Mouse (Mus musculus): Measurements from ENCODE around the gene Tex29. TPM values are rescaled to one million over a fixed set of nuclear protein-coding genes. Genes with fewer than 3 reads are reported as not detected.
A peak's percentile ranks its signal among the peaks of the same experiment; 100 is the strongest.

Gene Tex29
- total and polyA plus RNA-seq, 3 experiments: not detected

- 74% methylated on average over 5 of the region's 5 CpGs for WGBS
- H3K27ac ChIP-seq: no peak overlapping the region
- H3K4me1 ChIP-seq (ENCODE audit: control insufficient read depth, insufficient read depth, low read length): no peaks in the 10 kb centered on the region
- no peaks in the 10 kb centered on the region for H3K27me3 ChIP-seq (ENCODE audit: control insufficient read depth, insufficient read depth, low read length)
- intact Hi-C loops (cut with DNase I): no loop called here
- H3K9ac ChIP-seq (ENCODE audit: low read depth, low read length): no peak overlapping the region
- H3K4me3 ChIP-seq: no peak overlapping the region
- H3K36me3 ChIP-seq (ENCODE audit: control insufficient read depth, insufficient read depth, low read length): no peaks in the 10 kb centered on the region; the same call in 1 of the 2 replicates
- no peaks in the 10 kb centered on the region for H3K79me2 ChIP-seq (replicated peaks; ENCODE audit: control insufficient read depth, insufficient read depth, low read length)
- TF ChIP-seq POLR2A (IDR thresholded peaks at IDR 0.05; ENCODE audit: insufficient read depth, low read depth, low read length): no peak
- no peak for TF ChIP-seq CTCF (IDR thresholded peaks at IDR 0.05)
- TF ChIP-seq EP300 (IDR thresholded peaks at IDR 0.05; ENCODE audit: insufficient read depth, low read depth, low read length): no peak
- no peak for DNase-seq
Measured at GRCm38 (mm10) chr8:11810426-11810825, 29.8 kb upstream of the Tex29 start.

DNA sequence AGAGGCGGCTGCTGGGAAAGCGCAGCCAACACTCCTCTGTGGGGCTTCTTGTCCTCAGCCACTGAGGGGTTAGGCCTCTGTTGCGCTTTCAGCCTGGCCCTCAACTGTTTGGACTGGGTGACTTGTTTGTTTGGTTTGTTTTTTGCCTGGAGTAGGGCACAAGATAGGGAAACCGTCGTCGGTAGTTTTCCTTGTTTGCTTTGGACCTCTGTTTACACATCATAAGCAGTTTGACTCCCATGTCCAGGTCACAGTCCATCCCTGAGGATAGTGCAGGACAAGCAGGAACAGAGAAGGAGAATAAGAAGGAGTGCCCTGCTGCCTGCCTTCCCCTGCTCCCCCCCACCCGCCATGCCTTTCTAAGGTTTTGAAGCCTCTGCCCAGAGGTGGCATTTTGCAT is 26.5 kb upstream of the Tex29 start:
- intact Hi-C loops (cut with DNase I): no loop called here
- Histone ChIP-seq H3K27me3 (ENCODE audit: control insufficient read depth, insufficient read depth, low read length) (no peaks in the 10 kb centered on the region), H3K36me3 (ENCODE audit: control insufficient read depth, insufficient read depth, low read length) (no peaks in the 10 kb centered on the region; the same call in 1 of the 2 replicates), H3K4me1 (ENCODE audit: control insufficient read depth, insufficient read depth, low read length) (no peaks in the 10 kb centered on the region), H3K27ac (no peak overlapping the region), H3K9ac (ENCODE audit: low read depth, low read length) (no peak overlapping the region), H3K4me3 (no peak overlapping the region), H3K79me2 (replicated peaks; ENCODE audit: control insufficient read depth, insufficient read depth, low read length) (no peaks in the 10 kb centered on the region)
- no peak for DNase-seq
- 58% methylated on average over 7 of the region's 7 CpGs for WGBS
- TF ChIP-seq POLR2A (IDR thresholded peaks at IDR 0.05; ENCODE audit: insufficient read depth, low read depth, low read length): no peak
- TF ChIP-seq CTCF (IDR thresholded peaks at IDR 0.05): no peak
- no peak for TF ChIP-seq EP300 (IDR thresholded peaks at IDR 0.05; ENCODE audit: insufficient read depth, low read depth, low read length)

DNA sequence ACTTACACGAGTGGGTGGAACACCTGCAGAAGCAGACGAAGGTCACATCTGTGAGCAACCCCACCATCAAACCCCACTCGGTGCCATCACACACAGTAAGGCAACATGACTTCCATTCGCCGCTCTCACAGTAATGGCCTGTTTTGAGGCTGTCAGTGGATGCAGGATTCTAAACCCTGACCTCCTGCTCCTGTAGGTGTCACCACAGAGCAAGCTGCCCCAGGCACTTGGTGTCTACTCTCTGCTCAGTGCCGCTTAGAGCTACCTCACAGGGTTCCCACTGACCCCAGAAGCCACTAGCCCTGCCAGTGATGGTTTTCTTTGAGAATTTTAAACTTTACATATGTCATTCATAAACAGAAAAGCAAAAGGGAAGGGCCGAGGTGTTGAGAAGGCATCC is 25.1 kb upstream of the Tex29 start:
- H3K36me3 ChIP-seq (ENCODE audit: control insufficient read depth, insufficient read depth, low read length): no peaks in the 10 kb centered on the region
- intact Hi-C loops (cut with DNase I): no loop called here

DNA sequence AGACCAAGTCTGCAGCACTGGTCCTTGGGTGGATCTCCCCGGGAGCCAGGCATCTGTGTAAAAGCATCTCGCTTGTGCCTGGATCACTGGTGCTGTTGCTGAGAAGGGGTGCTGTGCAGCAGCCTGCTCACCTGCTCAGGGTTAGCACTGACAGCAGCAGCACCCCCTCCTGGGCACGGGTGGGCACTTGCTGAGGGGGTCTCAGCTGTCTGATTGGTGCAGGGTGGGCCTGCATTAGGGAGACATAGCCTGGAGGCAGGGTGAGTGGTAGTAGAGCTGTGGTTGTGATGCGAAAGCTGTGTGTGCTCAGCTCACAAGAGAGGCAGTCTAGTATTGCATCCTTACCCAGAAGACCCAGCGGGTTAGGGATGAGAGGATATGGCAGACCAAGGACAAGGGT is 20.1 kb upstream of the Tex29 start:
- TF ChIP-seq EP300 (IDR thresholded peaks at IDR 0.05; ENCODE audit: insufficient read depth, low read depth, low read length): no peak
- TF ChIP-seq POLR2A (IDR thresholded peaks at IDR 0.05; ENCODE audit: insufficient read depth, low read depth, low read length): no peak
- no peak for TF ChIP-seq CTCF (IDR thresholded peaks at IDR 0.05)
- no peaks in the 10 kb centered on the region for H3K79me2 ChIP-seq (replicated peaks; ENCODE audit: control insufficient read depth, insufficient read depth, low read length)
- no peak overlapping the region for H3K4me3 ChIP-seq
- no peak overlapping the region; the same call in 1 of the 2 replicates for H3K27ac ChIP-seq
- 85% methylated on average over 5 of the region's 5 CpGs for WGBS
- intact Hi-C loops (cut with DNase I): loop anchor here (5.0 kb wide), 3 partner anchors 72 to 122 kb away; no protein-coding TSS in a partner anchor
- 0 out of 2 replicates have a peak, but pooled peaks cover 3% of the 10 kb centered on the region for H3K36me3 ChIP-seq (ENCODE audit: control insufficient read depth, insufficient read depth, low read length)
- no peak overlapping the region for H3K9ac ChIP-seq (ENCODE audit: low read depth, low read length)
- H3K4me1 ChIP-seq (ENCODE audit: control insufficient read depth, insufficient read depth, low read length): peaks cover 4% of the 10 kb centered on the region; the same call in 1 of the 2 replicates
- DNase-seq: no peak
- no peaks in the 10 kb centered on the region for H3K27me3 ChIP-seq (ENCODE audit: control insufficient read depth, insufficient read depth, low read length)

More for the DNA sequence above, 25.1 kb upstream of the Tex29 start:
- no peak overlapping the region for H3K9ac ChIP-seq (ENCODE audit: low read depth, low read length)
- H3K27ac ChIP-seq: no peak overlapping the region
- H3K79me2 ChIP-seq (replicated peaks; ENCODE audit: control insufficient read depth, insufficient read depth, low read length): no peaks in the 10 kb centered on the region
- 73% methylated on average over 7 of the region's 7 CpGs for WGBS
- no peak overlapping the region for H3K4me3 ChIP-seq
- TF ChIP-seq POLR2A (IDR thresholded peaks at IDR 0.05; ENCODE audit: insufficient read depth, low read depth, low read length): no peak
- peak; percentile 65 for TF ChIP-seq CTCF (IDR thresholded peaks at IDR 0.05)
- no peak for TF ChIP-seq EP300 (IDR thresholded peaks at IDR 0.05; ENCODE audit: insufficient read depth, low read depth, low read length)
- no peaks in the 10 kb centered on the region; the same call in 1 of the 2 replicates for H3K4me1 ChIP-seq (ENCODE audit: control insufficient read depth, insufficient read depth, low read length)
- DNase-seq: no peak
- no peaks in the 10 kb centered on the region for H3K27me3 ChIP-seq (ENCODE audit: control insufficient read depth, insufficient read depth, low read length)

GRCm38 (mm10) chr8:11820568-11820967 is 19.7 kb upstream of the Tex29 start:
- no peak for TF ChIP-seq CTCF (IDR thresholded peaks at IDR 0.05)
- no peak for TF ChIP-seq POLR2A (IDR thresholded peaks at IDR 0.05; ENCODE audit: insufficient read depth, low read depth, low read length)
- TF ChIP-seq EP300 (IDR thresholded peaks at IDR 0.05; ENCODE audit: insufficient read depth, low read depth, low read length): peak; percentile 67; the same call in 1 of the 2 replicates
- Histone ChIP-seq H3K27me3 (ENCODE audit: control insufficient read depth, insufficient read depth, low read length) (no peaks in the 10 kb centered on the region), H3K4me3 (no peak overlapping the region), H3K4me1 (ENCODE audit: control insufficient read depth, insufficient read depth, low read length) (peaks cover 4% of the 10 kb centered on the region; the same call in 1 of the 2 replicates), H3K27ac (peak overlapping the region; percentile 62), H3K36me3 (ENCODE audit: control insufficient read depth, insufficient read depth, low read length) (0 out of 2 replicates have a peak, but pooled peaks cover 3% of the 10 kb centered on the region), H3K79me2 (replicated peaks; ENCODE audit: control insufficient read depth, insufficient read depth, low read length) (no peaks in the 10 kb centered on the region), H3K9ac (ENCODE audit: low read depth, low read length) (no peak overlapping the region)
- intact Hi-C loops (cut with DNase I): loop anchor here (5.0 kb wide), 3 partner anchors 72 to 122 kb away; no protein-coding TSS in a partner anchor
- WGBS: 61% methylated on average over 5 of the region's 5 CpGs
- peak in 1 of 2 experiments; percentile 53 for DNase-seq

GRCm38 (mm10) chr8:11821451-11822206 is 18.6 kb upstream of the Tex29 start:
- no peak overlapping the region for H3K4me3 ChIP-seq
- intact Hi-C loops (cut with DNase I): loop anchor here (5.0 kb wide), 3 partner anchors 71 to 121 kb away; no protein-coding TSS in a partner anchor
- TF ChIP-seq POLR2A (IDR thresholded peaks at IDR 0.05; ENCODE audit: insufficient read depth, low read depth, low read length): no peak; the same call in 1 of the 2 replicates
- TF ChIP-seq EP300 (IDR thresholded peaks at IDR 0.05; ENCODE audit: insufficient read depth, low read depth, low read length): peak; percentile 75
- no peak for TF ChIP-seq CTCF (IDR thresholded peaks at IDR 0.05)
- H3K36me3 ChIP-seq (ENCODE audit: control insufficient read depth, insufficient read depth, low read length): 0 out of 2 replicates have a peak, but pooled peaks cover 3% of the 10 kb centered on the region
- no peaks in the 10 kb centered on the region for H3K27me3 ChIP-seq (ENCODE audit: control insufficient read depth, insufficient read depth, low read length)
- DNase-seq: peak in 1 of 2 experiments; percentile 70
- H3K27ac ChIP-seq: peak overlapping the region; percentile 62
- H3K9ac ChIP-seq (ENCODE audit: low read depth, low read length): no peak overlapping the region
- no peaks in the 10 kb centered on the region for H3K79me2 ChIP-seq (replicated peaks; ENCODE audit: control insufficient read depth, insufficient read depth, low read length)
- WGBS: 57% methylated on average over 14 of the region's 14 CpGs
- H3K4me1 ChIP-seq (ENCODE audit: control insufficient read depth, insufficient read depth, low read length): peaks cover 4% of the 10 kb centered on the region; the same call in 1 of the 2 replicates

Measured in heart, adult 2 months (tissue).